Mouse (Mus musculus) cerebral cortex, adult 2 months (tissue): ENCODE data around the gene Zfp583.

ENCODE experiments used
- WGBS: fragments of 180-500 bp; shearing (Covaris S2); methylation state at CpG from one replicate; pipeline ENCODE4 v1.1.7; 2018; 5-methylcytosine and 5-hydroxymethylcytosine counted together

The Zfp583 gene

DNA sequence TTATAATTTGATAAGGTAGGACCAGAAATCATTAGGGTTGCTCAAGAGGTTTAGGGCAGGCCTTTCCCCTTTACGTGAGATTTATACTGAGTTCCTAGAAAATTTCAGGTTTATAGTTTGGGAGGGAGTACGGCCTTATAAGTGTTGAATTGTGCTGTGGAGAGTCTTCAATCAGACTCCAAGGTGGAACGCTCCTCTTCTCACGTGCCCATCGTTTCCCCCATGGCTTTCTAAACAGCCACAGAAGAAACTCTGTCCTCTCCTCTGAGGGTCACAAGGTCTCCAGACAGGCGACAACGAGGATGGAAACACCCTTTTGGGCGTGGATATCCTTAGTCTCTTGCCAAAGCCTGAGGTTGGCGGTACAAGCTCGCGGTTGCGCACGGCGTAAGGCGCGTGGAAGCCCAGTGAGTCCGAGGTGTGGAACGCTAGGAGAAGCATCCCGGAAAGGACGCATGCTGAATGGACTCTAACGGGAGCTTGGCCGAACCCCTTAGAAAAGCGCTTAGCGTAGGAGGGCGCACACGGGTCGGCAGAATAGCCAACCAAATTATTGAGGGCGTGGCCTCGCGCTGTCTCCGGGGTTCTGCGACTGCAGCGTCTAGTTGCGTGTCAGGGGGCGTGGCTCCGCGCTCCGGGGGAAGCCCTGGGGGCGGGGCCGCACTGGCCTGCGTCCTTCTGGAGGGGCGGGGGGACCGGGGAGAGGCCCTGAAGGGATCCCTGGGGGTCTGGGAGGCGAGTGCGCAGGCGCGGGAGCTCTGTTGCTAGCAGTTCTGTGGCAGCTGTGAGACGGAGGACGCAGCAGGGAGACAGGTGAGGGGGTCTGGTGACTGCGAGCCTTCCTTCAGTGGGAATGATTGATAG is 45.0 kb downstream of the Zfp583 start, which contains the start of gene Zfp667:
Gene Zfp667 (plus strand): TSS at position 738 of the 864 bp plus-strand sequence.
- 2% methylated on average over 50 of the region's 50 CpGs for WGBS

DNA sequence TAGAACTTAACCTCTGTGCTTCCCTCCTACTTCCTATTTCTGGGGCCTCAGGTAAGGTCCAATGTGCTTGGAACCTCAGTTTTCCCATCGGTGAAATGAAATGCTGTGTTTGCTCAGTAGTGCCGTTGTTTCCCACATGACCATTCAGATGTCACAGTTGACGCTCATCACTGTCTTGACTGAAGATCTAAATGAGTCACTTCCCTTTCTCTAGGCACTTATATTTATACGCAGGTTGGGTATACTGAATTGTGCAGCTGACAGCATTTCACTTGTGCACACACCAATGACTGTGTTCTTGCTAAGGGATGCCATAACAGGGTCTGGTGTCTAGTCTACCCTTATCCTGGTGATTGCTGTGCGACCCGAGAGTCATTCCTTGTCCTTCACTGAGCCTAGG is 45.7 kb downstream of the Zfp583 start:
- 78% methylated on average over 6 of the region's 6 CpGs for WGBS

GRCm38 (mm10) chr7:6284442-6285012 is 46.6 kb downstream of the Zfp583 start:
- 84% methylated on average over 4 of the region's 4 CpGs for WGBS

DNA sequence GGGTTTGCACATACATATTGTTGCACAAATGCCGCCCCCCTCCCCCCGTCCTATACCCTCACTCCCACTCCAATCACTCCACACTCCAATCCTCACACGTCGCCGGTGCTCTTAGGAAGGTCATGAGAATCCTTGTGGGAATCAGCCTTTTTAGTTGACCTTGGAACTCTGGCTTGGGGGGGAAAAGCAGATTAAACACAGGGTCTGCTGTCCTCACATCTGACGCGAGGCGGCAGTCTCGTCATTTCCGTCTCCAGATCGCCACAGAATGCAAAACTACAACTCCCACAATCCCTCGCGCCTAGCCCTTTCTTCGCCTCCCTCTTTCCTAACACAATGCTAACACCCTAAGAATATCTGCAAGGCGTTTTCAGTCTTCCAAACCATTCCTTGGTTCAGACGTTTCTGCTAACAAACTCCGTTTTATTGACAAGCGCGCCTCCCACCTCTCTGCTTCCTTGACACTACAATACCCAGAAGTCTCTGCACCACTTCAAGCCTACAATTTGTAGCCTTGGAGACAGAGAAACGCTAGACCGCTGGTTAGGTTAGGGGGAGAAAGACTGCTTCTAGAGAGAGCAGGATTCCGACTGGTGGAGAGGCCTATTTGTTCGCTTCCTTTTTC is 47.5 kb downstream of the Zfp583 start:
- WGBS: under 1% methylated on average over 23 of the region's 23 CpGs

DNA sequence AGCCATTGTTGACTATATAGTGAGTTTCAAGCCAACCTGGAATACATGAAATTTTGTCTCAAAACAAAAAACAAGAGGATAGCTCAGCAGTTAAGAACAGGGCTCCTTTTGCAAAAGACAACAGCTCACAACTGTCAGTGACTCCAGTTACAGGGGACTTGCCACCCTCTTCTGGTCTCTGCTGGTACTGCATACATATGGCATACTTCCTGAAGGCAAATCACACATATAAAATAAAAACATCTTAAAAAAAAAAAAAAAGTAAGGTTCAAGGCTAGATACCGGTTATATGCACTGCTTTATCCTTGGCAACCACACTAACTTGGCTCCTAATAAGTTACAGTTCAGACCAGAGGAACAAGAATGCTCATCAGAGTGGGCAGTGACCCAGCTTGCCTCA is 48.3 kb downstream of the Zfp583 start:
- WGBS: 0% methylated on average over 1 of the region's 1 CpGs

- 69% methylated on average over 3 of the region's 3 CpGs for WGBS
These were observed 53.2 kb downstream of the Zfp583 start for GRCm38 (mm10) chr7:6277906-6278305.

DNA sequence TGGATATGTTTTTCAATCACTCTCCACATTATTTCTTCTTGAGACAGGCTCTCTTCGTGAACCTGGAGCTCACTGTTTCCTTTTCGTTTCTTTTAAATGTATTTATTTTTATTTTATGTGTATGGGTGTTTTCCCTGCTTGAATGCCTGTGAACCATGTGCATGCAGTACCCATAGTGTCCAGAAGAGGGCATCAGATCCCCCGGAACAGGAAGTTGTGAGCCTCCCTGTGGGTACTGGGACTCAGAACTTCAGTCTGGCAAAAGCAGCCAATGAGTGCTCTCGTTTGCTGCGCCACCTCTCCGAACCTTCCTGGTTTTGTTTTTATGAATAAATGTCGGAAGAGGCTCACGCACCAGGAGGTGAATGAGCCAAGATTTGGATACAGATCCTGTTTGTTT is 65.4 kb downstream of the Zfp583 start:
- WGBS: 57% methylated on average over 8 of the region's 8 CpGs
